Mouse (Mus musculus) heart, adult 2 months (tissue): ENCODE results near the gene Cntn2.

Experiments
- CTCF ChIP-seq: fragments of 200-600 bp; IDR thresholded peaks from 2 replicates; pipeline ENCODE4 v1.8.1; 2022; ENCODE audit warnings: antibody characterized with exemption, mild to moderate bottlenecking, moderate library complexity
- EP300 ChIP-seq: fragments of 200-500 bp; IDR thresholded peaks from 2 replicates; pipeline ENCODE4 v1.6.1; 2011; ENCODE audit warnings: low read depth, low read length, control low read depth; ENCODE audit not compliant: insufficient read depth
- POLR2A ChIP-seq: fragments of 200-500 bp; IDR thresholded peaks from 2 replicates; pipeline ENCODE4 v1.6.1; 2011; ENCODE audit warnings: mild to moderate bottlenecking, low read depth, low read length, control low read depth; ENCODE audit not compliant: insufficient read depth

GRCm38 (mm10) chr1:132509771-132510170, 33.3 kb downstream of the Cntn2 start:
- no peak for TF ChIP-seq POLR2A
- no peak for TF ChIP-seq CTCF
- no peak for TF ChIP-seq EP300
